Mouse (Mus musculus) olfactory bulb, adult 2 months (tissue): ENCODE data around the gene Gm10065.

ENCODE experiments used
- CTCF ChIP-seq: fragments of 200-500 bp; IDR thresholded peaks from 2 replicates; pipeline ENCODE4 v1.5.1; 2012; ENCODE audit warnings: low read depth, mild to moderate bottlenecking, low read length, moderate library complexity; ENCODE audit not compliant: insufficient read depth
- POLR2A ChIP-seq: fragments of 200-500 bp; IDR thresholded peaks from 2 replicates; pipeline ENCODE4 v1.6.1; 2012; ENCODE audit warnings: mild to moderate bottlenecking, low read depth, low read length, moderate library complexity; ENCODE audit not compliant: insufficient read depth

DNA sequence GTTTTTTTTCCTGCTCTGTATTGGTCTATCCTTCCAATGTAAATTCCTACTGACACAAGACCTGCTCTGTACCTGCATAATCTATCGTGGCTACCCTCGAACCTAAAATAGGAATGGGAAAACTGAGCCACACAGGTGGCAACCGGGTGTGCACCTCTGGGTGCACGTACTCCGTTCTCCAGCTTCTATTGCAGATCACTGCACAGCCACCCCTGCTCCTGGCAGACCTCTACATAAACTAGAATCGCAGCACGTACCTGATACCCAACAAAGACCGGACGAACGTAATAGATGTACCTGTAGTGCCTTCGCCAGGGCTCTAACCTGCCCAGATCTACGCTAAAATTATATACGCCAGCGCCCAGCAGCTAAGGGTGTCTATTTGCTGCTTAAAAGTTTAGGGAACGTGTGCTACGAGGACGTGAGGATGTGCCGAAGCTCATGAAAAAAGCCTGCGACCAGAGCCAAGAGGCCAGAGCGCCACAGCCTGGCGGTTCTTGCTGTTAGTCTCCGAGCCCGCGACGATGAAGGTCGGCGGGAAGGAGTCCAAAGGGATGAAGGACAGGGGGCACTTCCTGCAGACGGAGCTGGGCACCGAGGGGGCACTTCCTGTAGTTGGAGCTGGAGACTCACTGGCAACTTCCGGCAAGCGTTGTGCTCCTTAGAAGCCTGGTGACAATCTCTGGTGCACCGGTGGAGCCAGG is 38.6 kb downstream of the Gm10065 start, which contains the start of gene Pgbd1:
- TF ChIP-seq CTCF: peak; percentile 43; the same call in 1 of the 2 replicates
- no peak for TF ChIP-seq POLR2A
